Mouse (Mus musculus): Measurements from ENCODE around the gene Bag5.

DNA sequence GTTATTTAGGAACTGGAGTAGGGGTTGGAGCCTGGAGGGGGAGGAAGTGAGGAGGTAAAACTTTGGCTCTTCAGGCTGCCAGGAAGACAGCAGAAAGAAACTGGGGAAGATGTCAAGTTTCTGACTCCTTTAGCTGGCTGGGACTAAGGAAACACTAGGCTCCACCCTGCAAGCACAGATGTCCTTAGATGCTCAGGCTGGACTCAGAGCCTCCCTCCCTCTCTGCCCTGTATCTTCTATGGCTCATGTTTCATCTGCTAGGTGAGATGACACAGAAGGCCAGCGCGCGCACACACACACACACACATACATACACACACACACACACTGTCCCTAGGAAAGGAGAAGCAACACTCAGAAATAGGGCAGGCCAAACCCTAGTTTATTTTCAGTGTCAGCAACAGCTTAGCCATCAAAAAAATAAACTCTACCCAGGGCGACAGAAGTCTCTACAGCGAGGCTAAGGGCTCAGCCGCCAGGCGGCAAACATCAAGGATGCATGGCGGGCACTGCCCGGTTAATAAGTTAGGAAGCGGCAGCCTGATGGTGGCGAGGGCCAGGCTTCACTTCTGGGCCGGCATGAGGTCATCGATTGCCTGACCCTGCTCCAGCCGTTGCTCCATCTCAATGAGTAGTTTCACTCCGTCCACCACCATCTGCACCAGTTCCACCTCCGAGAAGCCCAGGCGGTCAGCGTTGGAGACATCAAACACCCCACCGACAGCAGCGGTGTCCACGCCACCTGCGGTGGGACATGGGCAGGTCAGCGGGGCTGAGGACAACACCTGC is 43.9 kb downstream of the Bag5 start:
- TF ChIP-seq CTCF (IDR thresholded peaks at IDR 0.05; ENCODE audit: low read depth), result no peak
- no peak for TF ChIP-seq EP300 (IDR thresholded peaks at IDR 0.05; ENCODE audit: low read depth)

All from liver, embryonic 14.5 days (tissue).